Mouse (Mus musculus) embryonic facial prominence, embryonic 14.5 days (tissue): ENCODE results near the gene Igsf11. TPM values are rescaled to one million over a fixed set of nuclear protein-coding genes. Genes with fewer than 3 reads are reported as not detected.

Experiments
- ATAC-seq: fragments of 200-750 bp; cut with Nextera tagmentation; 2 replicates; pipeline ENCODE4 v1.8.0; 2017; ENCODE audit warnings: low read depth, moderate number of reproducible peaks, moderate TSS enrichment
- DNase-seq: peaks from one replicate; pipeline ENCODE4 v3.0.0-alpha.2; 2015; ENCODE audit warnings: low spot score
- H3K27ac ChIP-seq: fragments of 300-500 bp; sonication (generic); replicated peaks from 2 replicates; pipeline ENCODE4 v1.5.1; 2014; ENCODE audit warnings: low read depth, mild to moderate bottlenecking, low read length, moderate library complexity
- H3K27me3 ChIP-seq: fragments of 300-500 bp; sonication (generic); replicated peaks from 2 replicates; pipeline ENCODE4 v1.6.1; 2014; ENCODE audit warnings: low read length; ENCODE audit not compliant: control insufficient read depth, insufficient read depth
- H3K36me3 ChIP-seq: fragments of 300-500 bp; sonication (generic); 2 replicates; pipeline ENCODE4 v1.6.1; 2014; ENCODE audit warnings: low read length, mixed read lengths; ENCODE audit not compliant: control insufficient read depth, insufficient read depth
- H3K4me1 ChIP-seq: fragments of 300-500 bp; sonication (generic); 2 replicates; pipeline ENCODE4 v1.6.1; 2014; ENCODE audit warnings: antibody characterized with exemption, low read length; ENCODE audit not compliant: control insufficient read depth, insufficient read depth
- H3K4me2 ChIP-seq: fragments of 300-500 bp; sonication (generic); 2 replicates; pipeline ENCODE4 v1.6.1; 2014; ENCODE audit warnings: low read depth, mild to moderate bottlenecking, low read length, moderate library complexity, mixed read lengths
- H3K4me3 ChIP-seq: fragments of 300-500 bp; sonication (generic); 2 replicates; pipeline ENCODE4 v1.5.1; 2014; ENCODE audit warnings: low read depth, mild to moderate bottlenecking, low read length
- H3K9ac ChIP-seq: fragments of 300-500 bp; sonication (generic); 2 replicates; pipeline ENCODE4 v1.6.1; 2014; ENCODE audit warnings: low read depth, mild to moderate bottlenecking, low read length, moderate library complexity, mixed read lengths
- H3K9me3 ChIP-seq: fragments of 300-500 bp; sonication (generic); 2 replicates; pipeline ENCODE4 v1.6.1; 2016; ENCODE audit warnings: low read length; ENCODE audit not compliant: control insufficient read depth
- WGBS: fragments of 180-500 bp; shearing (Covaris S2); extraction: QIAGEN DNeasy Blood & Tissue Kit; methylation state at CpG from one replicate; pipeline ENCODE4 v1.1.7; 2014; 5-methylcytosine and 5-hydroxymethylcytosine counted together
- polyA plus RNA-seq: library from polyadenylated mRNA; unstranded; fragments of >200 nt; fragmentation: Nextera tagmentation; extraction: Ambion mirVana; gene quantifications from 2 replicates; pipeline ENCODE4 v1.2.1, GENCODE M21; 2014

The Igsf11 gene
- polyA plus RNA-seq, 1 experiment from 2014 or later: 0.89 TPM

DNA sequence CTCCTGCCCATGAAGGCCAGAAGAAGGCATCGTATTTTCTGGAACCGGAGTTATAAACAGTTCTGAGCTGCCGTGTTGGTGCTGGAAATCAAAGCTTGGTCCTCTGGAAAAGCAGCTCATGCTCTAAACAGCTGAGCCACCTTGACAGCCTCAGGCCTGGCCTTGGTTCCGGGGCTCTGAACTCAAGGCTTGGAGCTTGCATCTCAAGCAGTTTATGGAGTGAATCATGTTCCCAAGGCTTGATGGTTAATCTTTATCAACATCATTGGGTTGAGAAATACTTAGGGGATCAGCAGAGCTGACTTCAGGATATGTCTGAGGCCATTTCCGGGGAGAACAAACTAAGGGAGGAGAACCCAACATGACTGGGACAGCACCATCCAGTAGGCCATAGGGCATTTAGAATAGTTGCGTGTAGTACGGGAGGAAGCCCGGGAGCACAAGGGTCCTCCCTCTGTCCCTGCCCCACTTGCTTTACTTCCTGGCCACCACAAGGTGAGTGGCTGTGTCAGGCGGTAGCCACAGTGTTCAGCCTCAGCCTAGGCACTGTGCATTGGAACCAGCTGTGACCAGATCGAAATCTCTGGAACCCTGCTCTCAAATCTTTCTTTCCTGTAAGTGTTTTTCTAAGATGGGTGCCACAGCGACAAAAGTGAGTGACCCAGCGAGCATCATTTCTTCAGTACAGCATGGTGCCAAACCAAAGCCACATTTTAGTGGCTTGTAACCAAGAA is 23.7 kb downstream of the Igsf11 start:
- Histone ChIP-seq H3K27ac (no peak overlapping the region), H3K4me3 (no peak overlapping the region), H3K27me3 (no peaks in the 10 kb centered on the region; the same call in 1 of the 2 replicates), H3K4me2 (no peak overlapping the region), H3K36me3 (no peaks in the 10 kb centered on the region), H3K9ac (no peak overlapping the region), H3K4me1 (no peaks in the 10 kb centered on the region), H3K9me3 (no peaks in the 10 kb centered on the region)
- ATAC-seq (no peak), DNase-seq (no peak)
- WGBS: 93% methylated on average over 12 of the region's 12 CpGs

DNA sequence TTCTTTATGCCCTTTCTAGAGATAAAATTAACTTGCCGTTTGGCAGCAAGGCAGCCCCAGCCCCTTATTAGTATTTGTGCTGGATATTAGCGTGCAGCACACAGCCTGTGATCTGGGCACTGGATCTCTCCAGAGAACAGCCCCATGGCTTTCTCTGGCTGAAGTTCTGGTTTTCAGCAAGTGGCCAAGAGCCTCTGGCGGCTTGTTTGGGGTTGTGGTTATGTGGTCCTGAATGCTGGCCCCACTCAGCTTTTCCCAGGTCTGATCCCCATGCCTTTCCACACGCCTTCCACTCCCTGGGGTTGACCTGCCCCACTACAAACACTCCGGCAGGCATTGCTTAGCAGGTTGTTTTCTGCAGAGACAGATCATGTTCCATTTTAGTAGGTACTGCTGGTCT is 24.4 kb downstream of the Igsf11 start:
- H3K4me1 ChIP-seq: no peaks in the 10 kb centered on the region
- H3K27ac ChIP-seq: no peak overlapping the region
- ATAC-seq: no peak
- H3K9ac ChIP-seq: no peak overlapping the region
- no peak overlapping the region for H3K4me2 ChIP-seq
- no peaks in the 10 kb centered on the region for H3K9me3 ChIP-seq
- no peaks in the 10 kb centered on the region for H3K27me3 ChIP-seq
- DNase-seq: no peak
- WGBS: 79% methylated on average over 5 of the region's 5 CpGs
- no peak overlapping the region for H3K4me3 ChIP-seq
- H3K36me3 ChIP-seq: no peaks in the 10 kb centered on the region

DNA sequence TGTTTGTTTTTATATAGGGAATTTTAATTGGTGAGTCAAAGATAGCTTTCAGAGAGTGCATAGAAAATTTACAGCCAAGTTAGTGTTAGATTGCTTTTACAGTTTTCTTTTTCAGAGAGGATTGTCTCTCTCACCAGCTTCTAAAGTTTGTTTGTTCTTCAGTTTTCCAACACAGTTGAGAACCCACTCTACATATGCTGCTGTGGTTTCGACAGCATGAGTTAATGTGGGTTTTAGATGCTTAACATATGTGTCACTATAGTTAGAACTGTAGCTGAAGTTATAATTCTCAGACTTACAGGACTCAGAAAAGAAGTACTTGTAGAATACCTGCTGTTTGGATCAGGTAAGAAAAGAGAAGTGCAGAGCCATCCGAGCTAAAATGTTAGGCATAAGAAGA is 25.6 kb downstream of the Igsf11 start:
- Histone ChIP-seq H3K4me1 (no peaks in the 10 kb centered on the region), H3K27me3 (no peaks in the 10 kb centered on the region), H3K36me3 (no peaks in the 10 kb centered on the region), H3K9me3 (no peaks in the 10 kb centered on the region), H3K27ac (no peak overlapping the region), H3K9ac (no peak overlapping the region), H3K4me2 (no peak overlapping the region), H3K4me3 (no peak overlapping the region)
- WGBS: 80% methylated on average over 2 of the region's 2 CpGs
- ATAC-seq: no peak
- no peak for DNase-seq

DNA sequence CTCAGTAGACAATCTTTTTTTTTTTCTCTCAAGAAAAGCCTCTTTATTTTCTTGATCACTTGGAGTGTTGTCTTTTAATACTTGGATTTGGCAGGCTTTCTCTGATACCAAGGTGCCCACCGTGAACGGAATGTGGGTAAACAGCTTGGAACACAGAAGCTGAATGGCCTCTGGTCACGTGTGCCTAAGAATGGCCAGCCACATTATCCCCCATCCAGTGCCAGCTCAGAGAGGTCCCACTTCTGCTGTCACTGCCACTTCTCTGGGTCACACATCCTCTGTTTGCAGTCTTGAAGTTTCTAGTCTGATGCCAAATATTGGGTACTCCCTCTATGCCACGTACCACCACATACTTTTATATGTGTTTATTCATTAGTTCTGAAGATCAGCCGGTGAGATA is 28.0 kb downstream of the Igsf11 start:
- no peak overlapping the region for H3K4me3 ChIP-seq
- no peak for ATAC-seq
- 80% methylated on average over 5 of the region's 5 CpGs for WGBS
- no peaks in the 10 kb centered on the region for H3K9me3 ChIP-seq
- no peaks in the 10 kb centered on the region for H3K36me3 ChIP-seq
- no peak overlapping the region for H3K9ac ChIP-seq
- H3K27me3 ChIP-seq: no peaks in the 10 kb centered on the region
- DNase-seq: no peak
- H3K4me1 ChIP-seq: no peaks in the 10 kb centered on the region
- no peak overlapping the region for H3K27ac ChIP-seq
- no peak overlapping the region for H3K4me2 ChIP-seq

DNA sequence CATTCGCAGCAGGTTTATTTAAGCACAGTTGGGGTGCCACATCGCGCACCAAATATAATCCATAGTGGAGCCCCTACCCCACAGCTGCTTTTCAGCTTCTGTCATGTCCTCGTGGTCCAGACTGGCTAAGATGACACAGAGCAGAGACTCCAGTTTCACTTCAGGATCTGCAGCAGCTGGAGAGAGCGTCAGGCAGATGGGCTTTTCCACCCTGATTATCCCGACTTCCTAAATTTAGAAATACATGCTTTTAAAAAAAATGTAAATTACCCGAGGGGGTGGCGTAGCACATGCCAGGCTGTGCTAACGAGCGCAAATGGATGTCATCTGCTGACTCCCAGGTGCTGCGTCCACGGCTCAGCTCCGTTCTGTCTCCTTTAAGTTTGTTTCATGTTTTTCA is 32.5 kb downstream of the Igsf11 start:
- Histone ChIP-seq H3K9ac (no peak overlapping the region), H3K4me1 (no peaks in the 10 kb centered on the region), H3K36me3 (no peaks in the 10 kb centered on the region), H3K4me3 (no peak overlapping the region), H3K4me2 (peak overlapping the region; percentile 35), H3K27me3 (no peaks in the 10 kb centered on the region), H3K9me3 (no peaks in the 10 kb centered on the region), H3K27ac (no peak overlapping the region)
- WGBS: 33% methylated on average over 13 of the region's 13 CpGs
- peak; percentile 66 for DNase-seq
- ATAC-seq: peak; percentile 76

DNA sequence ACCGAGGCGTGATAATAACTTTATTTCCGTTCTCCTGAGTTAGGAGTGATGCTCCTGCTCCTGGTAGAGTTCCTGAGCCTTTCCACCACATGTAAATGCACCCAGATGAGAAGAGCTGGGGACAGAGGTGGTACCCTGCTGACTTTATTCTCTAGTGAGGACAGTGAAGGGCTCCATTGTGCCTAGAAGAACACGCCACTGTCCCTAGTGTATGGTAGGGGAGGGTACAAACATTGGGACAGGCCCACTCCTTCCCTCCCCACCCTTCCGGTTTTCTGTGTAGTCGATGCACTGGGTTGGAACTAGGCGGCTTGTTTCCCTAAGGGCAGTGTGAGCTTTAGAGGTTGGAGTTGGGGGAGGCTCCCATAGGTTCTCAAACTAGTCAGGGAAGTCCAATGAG is 36.3 kb downstream of the Igsf11 start:
- Histone ChIP-seq H3K4me3 (no peak overlapping the region), H3K27me3 (no peaks in the 10 kb centered on the region), H3K4me2 (no peak overlapping the region), H3K36me3 (no peaks in the 10 kb centered on the region), H3K9ac (no peak overlapping the region), H3K27ac (no peak overlapping the region), H3K9me3 (no peaks in the 10 kb centered on the region), H3K4me1 (no peaks in the 10 kb centered on the region)
- 68% methylated on average over 7 of the region's 7 CpGs for WGBS
- DNase-seq (no peak), ATAC-seq (no peak)

DNA sequence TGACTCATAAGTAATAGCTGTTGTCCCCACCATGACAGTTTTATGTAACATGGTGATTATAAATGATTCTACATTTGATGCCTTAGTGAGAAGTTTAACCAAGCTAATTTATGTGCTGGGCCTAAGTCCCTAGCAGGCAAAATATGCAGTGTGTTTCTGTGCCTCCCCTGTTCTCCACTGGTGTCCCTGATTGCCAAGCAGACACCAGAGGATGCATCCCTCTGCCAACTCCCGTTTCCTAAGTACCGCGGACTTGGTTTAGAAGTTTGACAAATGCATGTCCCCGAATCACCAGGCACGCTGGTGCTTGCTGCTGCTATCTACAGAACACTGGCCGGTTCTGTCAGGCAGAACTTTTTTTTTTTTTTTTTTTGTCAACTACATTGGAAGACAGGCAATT is 39.0 kb downstream of the Igsf11 start:
- Histone ChIP-seq H3K27me3 (no peaks in the 10 kb centered on the region), H3K9me3 (no peaks in the 10 kb centered on the region), H3K4me3 (no peak overlapping the region), H3K27ac (no peak overlapping the region), H3K36me3 (no peaks in the 10 kb centered on the region), H3K4me1 (no peaks in the 10 kb centered on the region), H3K9ac (no peak overlapping the region), H3K4me2 (no peak overlapping the region)
- no peak for ATAC-seq
- WGBS: 77% methylated on average over 6 of the region's 6 CpGs
- no peak for DNase-seq

DNA sequence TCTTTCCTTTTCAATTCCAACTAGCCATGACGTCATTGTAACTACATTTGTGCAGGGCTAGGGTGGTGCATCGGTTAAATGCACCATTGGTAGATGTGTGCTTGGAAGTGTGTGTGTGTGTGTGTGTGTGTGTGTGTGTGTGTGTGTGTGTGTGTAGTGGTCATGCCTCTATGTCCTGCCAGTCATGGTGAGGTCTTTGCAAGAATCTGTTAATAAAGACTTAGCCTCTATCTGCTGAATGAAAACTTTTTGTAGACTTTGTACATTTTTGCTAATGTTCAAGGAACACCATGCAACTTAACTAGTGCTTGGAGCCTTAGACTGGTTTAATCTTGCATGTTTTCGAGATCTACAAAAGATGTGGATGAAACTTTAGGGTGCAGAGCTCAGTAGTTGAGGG is 48.3 kb downstream of the Igsf11 start:
- ATAC-seq: no peak

DNA sequence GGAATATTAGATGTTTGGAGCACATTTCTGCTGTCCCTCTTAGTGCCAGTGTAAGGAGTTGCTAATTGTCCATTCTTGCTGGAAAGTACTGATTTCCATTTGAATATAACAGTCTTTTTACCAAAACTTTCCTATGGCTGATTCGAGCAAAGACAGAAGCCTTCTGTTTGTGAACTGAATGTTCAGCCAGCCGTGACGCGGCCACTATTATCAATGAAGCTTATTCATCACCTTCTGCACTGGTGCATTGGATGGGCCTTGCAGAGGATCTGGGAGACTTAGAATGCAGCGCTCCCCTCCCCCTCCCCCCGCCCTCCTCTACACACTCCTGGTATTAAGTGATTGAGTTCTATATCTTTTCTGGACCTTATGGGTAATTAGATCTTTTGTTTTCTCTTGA is 48.8 kb downstream of the Igsf11 start:
- Histone ChIP-seq H3K9ac (no peak overlapping the region), H3K4me3 (no peak overlapping the region), H3K36me3 (no peaks in the 10 kb centered on the region), H3K4me1 (no peaks in the 10 kb centered on the region), H3K4me2 (no peak overlapping the region), H3K27ac (no peak overlapping the region), H3K9me3 (no peaks in the 10 kb centered on the region), H3K27me3 (no peaks in the 10 kb centered on the region)
- ATAC-seq (no peak; the same call in 1 of the 2 replicates), DNase-seq (peak; percentile 71)
- 41% methylated on average over 6 of the region's 6 CpGs for WGBS

More for the DNA sequence above, 48.3 kb downstream of the Igsf11 start:
- DNase-seq: no peak
- H3K9me3 ChIP-seq: no peaks in the 10 kb centered on the region
- no peaks in the 10 kb centered on the region for H3K4me1 ChIP-seq
- no peak overlapping the region for H3K4me2 ChIP-seq
- no peak overlapping the region for H3K9ac ChIP-seq
- no peaks in the 10 kb centered on the region for H3K27me3 ChIP-seq
- H3K36me3 ChIP-seq: no peaks in the 10 kb centered on the region
- H3K4me3 ChIP-seq: no peak overlapping the region
- WGBS: 73% methylated on average over 3 of the region's 3 CpGs
- no peak overlapping the region for H3K27ac ChIP-seq
